Mouse (Mus musculus) heart, postnatal 0 days (tissue): ENCODE results near the gene Synpr.

Experiments used
- CTCF ChIP-seq: IDR thresholded peaks from 2 replicates; pipeline ENCODE4 v1.5.1; 2016; ENCODE audit warnings: antibody characterized with exemption, control low read depth, low read depth
- EP300 ChIP-seq: IDR thresholded peaks from 2 replicates; pipeline ENCODE4 v1.6.1; 2016; ENCODE audit warnings: antibody characterized with exemption, low read depth

DNA sequence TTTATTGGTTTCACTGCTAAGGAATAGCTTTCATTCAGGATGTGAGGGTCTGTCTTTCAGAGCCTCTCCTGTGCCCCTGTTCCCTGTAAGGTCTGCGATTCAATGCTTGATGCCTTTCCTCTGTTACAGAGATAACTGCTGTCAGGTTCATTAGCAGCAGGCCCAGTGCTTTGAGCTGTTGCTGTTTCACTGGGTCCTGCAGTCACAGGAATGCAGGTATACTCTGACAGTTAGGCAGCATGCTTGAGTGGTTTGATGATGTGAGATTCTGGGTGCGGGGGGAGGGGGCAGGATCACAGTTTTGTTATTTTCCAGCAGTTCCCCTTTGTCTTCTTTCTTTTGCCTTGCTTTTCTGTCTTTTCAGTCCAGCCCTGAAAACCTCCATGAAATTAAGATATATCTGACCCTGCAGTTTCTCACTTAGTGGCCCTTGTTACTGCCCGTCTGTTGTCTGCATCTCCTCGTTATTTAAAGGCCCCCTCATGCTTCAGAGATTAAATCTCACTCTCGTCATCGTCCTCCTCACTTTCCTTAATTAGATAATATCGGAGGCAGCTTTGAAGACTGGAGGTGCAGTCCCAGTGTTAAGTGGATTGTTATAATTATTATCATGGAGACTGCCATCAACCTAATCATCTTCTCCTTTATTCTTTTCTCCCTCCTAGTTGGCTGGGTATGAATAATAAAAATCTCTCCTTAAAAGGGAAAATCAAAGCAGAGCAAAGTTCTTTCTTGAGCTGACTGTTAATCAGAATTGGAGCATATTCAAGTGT, 234.8 kb downstream of the Synpr start:
- TF ChIP-seq EP300 = no peak
- no peak for TF ChIP-seq CTCF
